ENCODE assay signal across 26 mouse cellular contexts in the genomic region with DNA sequence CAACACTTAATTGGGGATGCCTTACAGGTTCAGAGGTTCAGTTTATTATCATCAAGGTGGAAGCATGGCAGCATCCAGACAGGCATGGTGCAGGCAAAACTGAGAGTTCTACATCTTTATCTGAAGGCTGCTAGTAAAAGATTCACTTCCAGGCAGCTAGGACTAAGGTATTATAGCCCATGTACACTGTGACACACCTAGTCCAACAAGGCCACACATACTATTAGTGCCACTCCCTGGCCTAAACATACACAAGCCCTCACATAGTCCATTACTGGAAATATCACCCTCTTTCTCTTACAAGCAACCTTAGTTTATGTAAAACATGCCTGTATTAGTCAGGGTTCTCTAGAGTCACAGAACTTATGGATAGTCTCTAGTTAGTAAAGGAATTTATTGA.
"Had no signal": no experiment of that assay in that cellular context is flagged by ENCODE, and none has a peak within 500 bp of the region (broad histone marks: within the 10 kb centered on the region; RNA-seq: fewer than 3 reads in every experiment).

No protein-coding gene starts in this region.

- H3K4me2 ChIP-seq: heart, embryonic 13.5 days; heart, embryonic 15.5 days; hindbrain, embryonic 13.5 days; hindbrain, embryonic 15.5 days; kidney, embryonic 15.5 days; limb, embryonic 12.5 days; liver, embryonic 11.5 days; liver, embryonic 13.5 days had no signal

- H3K27ac ChIP-seq: gastrocnemius, adult 2 months; heart, embryonic 10.5 days; heart, embryonic 13.5 days; heart, embryonic 15.5 days; hindbrain, embryonic 10.5 days; hindbrain, embryonic 13.5 days; hindbrain, embryonic 15.5 days; hindbrain, postnatal 0 days; kidney, embryonic 15.5 days; kidney, postnatal 0 days; left cerebral cortex, adult 2 months; limb, embryonic 10.5 days; limb, embryonic 12.5 days; liver, embryonic 13.5 days had no signal

- H3K4me1 ChIP-seq: heart, embryonic 13.5 days; heart, embryonic 15.5 days; hindbrain, embryonic 13.5 days; hindbrain, embryonic 15.5 days; kidney, embryonic 15.5 days; limb, embryonic 12.5 days; liver, embryonic 13.5 days had no signal

- H3K9ac ChIP-seq: heart, embryonic 13.5 days; heart, embryonic 15.5 days; hindbrain, embryonic 13.5 days; hindbrain, embryonic 15.5 days; kidney, embryonic 15.5 days; limb, embryonic 12.5 days; liver, embryonic 13.5 days had no signal

- DNase-seq: gastrocnemius, adult 2 months; gastrocnemius, postnatal 10 days; gastrocnemius, postnatal 25 days; heart, adult 18-20 months; heart, postnatal 14 days; heart, postnatal 4 days; kidney, adult 11 months; kidney, adult 2 months; kidney, adult 9 months; kidney, postnatal 14 days; kidney, postnatal 36 days; liver; liver, embryonic 13.5 days had no signal

- H3K9me3 ChIP-seq: heart, embryonic 10.5 days; heart, embryonic 13.5 days; heart, embryonic 15.5 days; hindbrain, embryonic 10.5 days; hindbrain, embryonic 13.5 days; hindbrain, embryonic 15.5 days; kidney, embryonic 15.5 days; limb, embryonic 10.5 days; limb, embryonic 12.5 days; liver, embryonic 13.5 days had no signal

- H3K36me3 ChIP-seq: heart, embryonic 10.5 days; heart, embryonic 13.5 days; heart, embryonic 15.5 days; hindbrain, embryonic 10.5 days; hindbrain, embryonic 13.5 days; hindbrain, embryonic 15.5 days; kidney, embryonic 15.5 days; limb, embryonic 10.5 days; limb, embryonic 12.5 days; liver, embryonic 13.5 days had no signal

- H3K27me3 ChIP-seq: hindbrain, embryonic 13.5 days; hindbrain, embryonic 15.5 days; kidney, embryonic 15.5 days; limb, embryonic 12.5 days; liver, embryonic 13.5 days had no signal

- H3K4me3 ChIP-seq: gastrocnemius, adult 2 months; heart, embryonic 10.5 days; heart, embryonic 13.5 days; heart, embryonic 15.5 days; hindbrain, embryonic 10.5 days; hindbrain, embryonic 13.5 days; hindbrain, embryonic 15.5 days; kidney, embryonic 15.5 days; left cerebral cortex, adult 2 months; limb, embryonic 10.5 days; limb, embryonic 12.5 days; liver, embryonic 13.5 days had no signal

- ATAC-seq: hindbrain, postnatal 0 days had no signal
